Mouse (Mus musculus): ENCODE measurements around the gene Map7d2.

GRCm38 (mm10) chrX:159459006-159459654 is 44.8 kb downstream of the Map7d2 start:
- no peak for TF ChIP-seq ETS1 (IDR thresholded peaks at IDR 0.05; ENCODE audit: low read depth, low read length)
- no peak for TF ChIP-seq CHD2 (IDR thresholded peaks at IDR 0.05; ENCODE audit: low read length)
- no peak for TF ChIP-seq TCF12 (IDR thresholded peaks at IDR 0.05; ENCODE audit: low read depth, low read length)
- no peak for TF ChIP-seq CTCF (IDR thresholded peaks at IDR 0.05 in 2 of 3, conservative IDR thresholded peaks at IDR 0.05 in 1 of 3; ENCODE audit: control insufficient read depth in 1 of 3, insufficient read depth in 1 of 3, low read depth in 2 of 3, low read length in 3 of 3, poor library complexity in 1 of 3, severe bottlenecking in 1 of 3)
- no peak for TF ChIP-seq TBP (IDR thresholded peaks at IDR 0.05; ENCODE audit: low read depth, low read length)
- TF ChIP-seq TAL1 (IDR thresholded peaks at IDR 0.05; ENCODE audit: low read length), result no peak
- TF ChIP-seq GATA1 (IDR thresholded peaks at IDR 0.05; ENCODE audit: low read depth, low read length), result no peak
- TF ChIP-seq KAT2A (conservative IDR thresholded peaks at IDR 0.05; ENCODE audit: low read depth, low read length), result no peak
- no peak for TF ChIP-seq SIN3A (IDR thresholded peaks at IDR 0.05; ENCODE audit: low read length)
- TF ChIP-seq MYC (IDR thresholded peaks at IDR 0.05; ENCODE audit: low read depth, low read length), result no peak
- TF ChIP-seq ZC3H11A (IDR thresholded peaks at IDR 0.05; ENCODE audit: low read depth, low read length), result no peak
- TF ChIP-seq POLR2A (IDR thresholded peaks at IDR 0.05; ENCODE audit: control insufficient read depth in 1 of 2, insufficient read depth in 1 of 2, low read depth in 1 of 2, low read length in 2 of 2, poor library complexity in 1 of 2), result no peak
- no peak for TF ChIP-seq MAFK (IDR thresholded peaks at IDR 0.05; ENCODE audit: borderline replicate concordance, low read depth, low read length)

All from MEL (cell line).